Mouse (Mus musculus): ENCODE results near the gene Golga4.

DNA sequence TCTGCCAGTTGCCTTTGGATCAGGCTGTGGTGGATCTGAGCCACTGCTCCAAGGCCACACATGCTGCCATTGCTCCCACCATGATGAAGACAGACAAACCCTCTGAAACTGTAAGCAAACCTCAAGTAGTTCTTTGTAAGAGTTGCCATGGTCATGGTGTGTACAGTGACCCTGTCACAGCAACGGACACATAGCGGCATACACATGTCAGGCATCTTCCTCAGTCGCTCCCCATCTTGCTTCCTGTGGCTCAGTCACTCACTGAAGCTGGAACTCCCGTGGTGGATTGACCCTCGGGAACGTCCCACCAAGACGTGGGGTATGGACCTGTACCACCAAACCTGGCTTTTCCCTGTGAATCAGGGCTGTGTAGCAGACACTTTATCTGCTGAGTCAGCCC is 57.8 kb downstream of the Golga4 start:
- TF ChIP-seq CTCF (IDR thresholded peaks at IDR 0.05; ENCODE audit: control insufficient read depth, insufficient read depth, low read length), result no peak
- TF ChIP-seq POLR2A (IDR thresholded peaks at IDR 0.05; ENCODE audit: borderline replicate concordance, control insufficient read depth, low read depth, low read length), result no peak
